Mouse (Mus musculus): ENCODE results near the gene Pak2.

Pak2 gene

GRCm38 (mm10) chr16:32002509-32003477 lies 76.3 kb downstream of the Pak2 start, which contains the start of gene Senp5:
Gene Senp5, minus strand, starts transcription at chr16:32003287.
- DNase-seq (ENCODE audit: low spot score in 2 of 2) = peak; percentile 76 to 85

GRCm38 (mm10) chr16:31996371-31996770 lies 82.8 kb downstream of the Pak2 start:
- DNase-seq (ENCODE audit: low spot score in 2 of 2) = no peak

- no peak for DNase-seq (ENCODE audit: low spot score in 2 of 2)
Observed at GRCm38 (mm10) chr16:31993946-31994345, 85.2 kb downstream of the Pak2 start.

GRCm38 (mm10) chr16:31993195-31993594 lies 85.9 kb downstream of the Pak2 start:
- DNase-seq (ENCODE audit: low spot score in 2 of 2) = no peak

- no peak for DNase-seq (ENCODE audit: low spot score in 2 of 2)
Observed at GRCm38 (mm10) chr16:31992039-31992438, 87.1 kb downstream of the Pak2 start.

GRCm38 (mm10) chr16:31980946-31981345 lies 98.2 kb downstream of the Pak2 start:
- no peak for DNase-seq (ENCODE audit: low spot score in 2 of 2)

- no peak for DNase-seq (ENCODE audit: low spot score in 2 of 2)
Observed at GRCm38 (mm10) chr16:31979501-31979900, 99.6 kb downstream of the Pak2 start.

- no peak for DNase-seq (ENCODE audit: low spot score in 2 of 2)
Observed at GRCm38 (mm10) chr16:31975258-31975657, 103.9 kb downstream of the Pak2 start.

Data from thymus, postnatal 10 days (tissue).